Mouse (Mus musculus): ENCODE results near the gene Kcnj15.

GRCm38 (mm10) chr16:95209011-95209466 lies 48.3 kb upstream of the Kcnj15 start:
- no peak for TF ChIP-seq CTCF (conservative IDR thresholded peaks at IDR 0.05; ENCODE audit: low read length)
- no peak for TF ChIP-seq NANOG (IDR thresholded peaks at IDR 0.05; ENCODE audit: borderline replicate concordance, low read length)
- no peak for TF ChIP-seq POU5F1 (IDR thresholded peaks at IDR 0.05; ENCODE audit: borderline replicate concordance, low read length)

All from E14TG2a.4 (cell line).